Comparison of ENCODE assay signal across 10 mouse cellular contexts in the genomic region with DNA sequence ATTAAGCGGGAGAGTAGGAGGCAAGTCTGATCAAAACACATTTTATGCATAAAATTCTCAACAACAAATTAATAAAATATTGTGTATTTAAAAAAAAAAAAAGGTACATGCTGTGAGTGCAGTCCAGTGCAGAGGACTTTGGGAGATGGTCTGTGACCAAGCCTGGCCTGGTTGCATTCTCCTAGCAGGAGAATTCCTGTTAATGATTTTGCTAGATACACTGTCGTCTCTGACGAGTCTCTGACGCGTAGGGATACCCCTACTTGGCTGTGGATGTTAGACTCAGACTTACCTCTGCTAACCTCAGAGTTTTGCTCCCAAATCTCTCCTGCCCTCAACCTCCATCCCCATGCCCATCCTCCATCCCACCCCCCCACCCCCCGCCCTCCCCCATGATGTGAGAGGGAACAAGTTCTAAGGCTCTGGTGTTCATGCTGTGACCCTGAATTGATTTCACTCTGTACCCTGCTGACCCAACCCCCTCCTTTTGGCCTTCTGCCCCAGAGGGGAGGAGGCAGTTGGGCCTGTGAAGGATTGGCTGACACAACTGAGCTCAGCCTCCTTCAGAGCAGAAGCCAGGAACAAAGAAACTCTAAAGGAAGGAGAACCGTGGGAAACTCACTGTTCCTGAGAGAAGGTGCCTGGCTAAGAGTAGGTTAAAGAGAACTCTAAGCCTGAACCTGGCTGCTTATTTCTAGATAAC. TPM values are rescaled to one million over a fixed set of nuclear protein-coding genes. Genes with fewer than 3 reads are reported as not detected.
DNase-seq lines count a peak whose midpoint lies in the region; ATAC-seq and TF ChIP-seq lines count a peak whose summit lies in the region.
"Had no signal": no experiment of that assay in that cellular context is flagged by ENCODE, and none has a peak within 500 bp of the region (broad histone marks: within the 10 kb centered on the region; RNA-seq: fewer than 3 reads in every experiment).

Cyp4f15 (plus strand) TSS at position 580 of the 703 bp plus-strand sequence.

- no peaks in the 10 kb centered on the region for H3K36me3 ChIP-seq in hindbrain, postnatal 0 days (ENCODE audit: insufficient read depth, low read length)

- H3K27me3 ChIP-seq in hindbrain, postnatal 0 days (ENCODE audit: insufficient read depth, low read length) = no peaks in the 10 kb centered on the region

- H3K4me1 ChIP-seq in hindbrain, postnatal 0 days (ENCODE audit: insufficient read depth, low read length) = peaks cover 5% of the 10 kb centered on the region; the same call in 1 of the 2 replicates

- WGBS in hindbrain, postnatal 0 days = 22% methylated on average over 7 of the region's 7 CpGs

- 0 out of 2 replicates have a peak within 1 kb of the TSS, but pooled peaks have one; percentile 20 for H3K27ac ChIP-seq in hindbrain, postnatal 0 days

- ATAC-seq in hindbrain, postnatal 0 days = peak; percentile 86; the same call in 1 of the 2 replicates
- no peak for ATAC-seq in megakaryocyte, adult 5-6 weeks (ENCODE audit: poor library complexity, severe bottlenecking)

- no peak within 1 kb of the TSS for H3K9ac ChIP-seq in hindbrain, postnatal 0 days (replicated peaks; ENCODE audit: low read length)

- H3K9me3 ChIP-seq in hindbrain, postnatal 0 days (ENCODE audit: low read length) = no peaks in the 10 kb centered on the region

- no peak within 1 kb of the TSS for H3K4me3 ChIP-seq in hindbrain, postnatal 0 days (ENCODE audit: low read length)

- peak; percentile 70 to 79 for DNase-seq in lung, adult 18-20 months
- DNase-seq in lung, postnatal 4 days = no peak
- DNase-seq in cerebellum, postnatal 14 days = peak; percentile 55 to 58
- peak; percentile 69 for DNase-seq in hindbrain, postnatal 0 days (ENCODE audit: low spot score)
- peak; percentile 35 to 38 for DNase-seq in left cerebral cortex, postnatal 36 days (ENCODE audit: low spot score in 2 of 2)
- DNase-seq in retina, postnatal 1 day = peak; percentile 1
- no peak for DNase-seq in c-Kit-positive CD71-positive TER-119-positive erythroid progenitor cells, embryonic 14.5 days (ENCODE audit: low spot score)

- intact Hi-C loops in left cerebral cortex, postnatal 36 days (cut with DNase I) = no loop called here

- TF ChIP-seq CTCF in hindbrain, postnatal 0 days (IDR thresholded peaks at IDR 0.05; ENCODE audit: low read depth) = no peak

- H3K4me2 ChIP-seq in hindbrain, postnatal 0 days (ENCODE audit: low read depth, low read length) = peak within 1 kb of the TSS; percentile 33

RNA-seq across cellular contexts. Expression of gene Cyp4f15, which starts in this region (rescaled TPM):
- 9.5 and 11.9 TPM in 2 replicates for total RNA-seq in hindbrain, postnatal 0 days (2014; rRNA removed)
- 4.8 and 5.5 TPM in 2 replicates for polyA plus RNA-seq in hindbrain, postnatal 0 days (2015; fragmentation: Nextera tagmentation; extraction: Ambion mirVana)
- total RNA-seq in left cerebral cortex, postnatal 36 days (2021) = 10 to 100 TPM; 18.3 to 19.3 TPM
- total RNA-seq in megakaryocyte, adult 5-6 weeks (2015) = not detected in 2 replicates
- not detected in 2 replicates for total RNA-seq in megakaryocyte, adult 5-6 weeks (2017)
- total RNA-seq: MEL had no signal
- polyA plus RNA-seq: lung, embryonic 16.5 days had no signal

Comparison
In these comparisons a context has a peak if more than half of its experiments do, and no peak if none do; other contexts are left out.
1. RNA of gene Cyp4f15 (total RNA-seq): 18.3 to 19.3 TPM in left cerebral cortex, postnatal 36 days and 9.5 to 11.9 TPM in hindbrain, postnatal 0 days; not detected in megakaryocyte, adult 5-6 weeks; every median in the first group is over 10 times any median in the second.
2. DNase-seq: peak in lung, adult 18-20 months (2 of 2), cerebellum, postnatal 14 days (2 of 2), hindbrain, postnatal 0 days (single experiment), left cerebral cortex, postnatal 36 days (2 of 2) and retina, postnatal 1 day (single experiment); none in lung, postnatal 4 days (0 of 2) and c-Kit-positive CD71-positive TER-119-positive erythroid progenitor cells, embryonic 14.5 days (single experiment).